Mouse (Mus musculus) cerebellum, postnatal 25 days (tissue): Measurements from ENCODE around the gene Patl2.
"Not testable (repeated sequence)": the region's sequence is repeated elsewhere in the genome, so short reads cannot be mapped to it uniquely, and the experiment has no call there.

Source experiments
- DNase-seq, 2 experiments: peaks; one replicate each; pipeline ENCODE4 v3.0.0; 2021; ENCODE audit warnings: mixed read lengths in 2 of 2

Gene Patl2

GRCm38 (mm10) chr2:122186106-122186505 lies at the start of gene Patl2, which contains the start of gene Terb2:
Gene Patl2 (minus strand): TSS chr2:122186189.
Gene Terb2 (plus strand): TSS chr2:122186272.
- DNase-seq, result no peak

- no peak for DNase-seq
Measured at GRCm38 (mm10) chr2:122235425-122235824, 49.4 kb upstream of the Patl2 start.

DNA sequence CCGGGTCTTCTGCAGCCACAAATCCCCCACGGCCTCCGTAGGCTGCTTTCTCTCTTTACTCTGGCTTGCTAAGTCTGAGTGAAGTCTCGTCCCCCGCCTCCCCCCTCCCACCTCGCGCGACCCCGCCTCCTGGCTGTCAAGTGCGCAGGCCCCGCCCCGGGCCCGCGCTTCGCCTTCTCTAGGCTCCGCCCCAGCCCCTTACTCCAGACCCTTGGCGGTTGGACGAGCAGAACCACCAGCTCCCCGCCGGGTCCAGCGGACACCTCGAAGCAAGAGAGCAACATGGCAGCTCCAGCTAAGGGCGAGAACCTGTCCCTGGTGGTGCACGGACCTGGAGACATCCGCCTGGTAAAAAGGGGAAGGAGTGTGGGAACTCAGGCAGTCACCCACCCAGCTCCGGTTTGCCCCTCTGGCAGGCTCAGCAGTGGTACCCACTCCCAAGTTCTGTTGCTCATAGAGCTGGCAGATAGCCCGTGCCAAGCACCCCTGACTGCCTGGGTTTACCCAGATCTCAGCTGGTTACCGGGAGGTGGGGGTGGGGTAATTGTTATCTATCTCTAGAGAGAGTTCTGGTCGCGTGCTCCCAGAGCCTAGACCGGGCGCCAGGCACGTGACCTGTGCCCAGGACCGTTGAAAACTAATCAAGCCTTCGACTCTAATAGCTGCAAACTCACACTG lies 48.8 kb upstream of the Patl2 start, which contains the start of gene Sord:
Gene Sord, plus strand, starts transcription at position 139 of the 678 bp plus-strand sequence.
- peak; percentile 78 to 86 for DNase-seq

GRCm38 (mm10) chr2:122233759-122234557 lies 48.0 kb upstream of the Patl2 start:
- DNase-seq, result peak; percentile 48 to 49

DNA sequence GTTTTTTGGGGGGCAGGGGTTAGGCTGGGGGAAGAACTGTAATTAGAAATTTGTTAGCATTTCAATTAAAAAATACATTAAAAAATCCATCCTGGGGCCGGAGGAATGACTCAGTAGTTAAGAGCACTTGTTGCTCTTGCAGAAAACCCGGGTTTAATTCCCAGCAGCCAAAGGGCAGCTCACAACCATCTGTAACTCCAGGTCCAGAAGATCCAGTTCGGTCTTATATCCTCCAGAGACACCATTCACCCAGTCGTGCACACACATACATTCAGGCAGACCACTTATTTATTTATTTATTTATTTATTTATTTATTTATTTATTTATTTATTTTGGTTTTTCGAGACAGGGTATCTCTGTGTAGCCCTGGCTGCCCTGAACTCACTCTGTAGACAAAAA lies 47.4 kb upstream of the Patl2 start:
- no peak for DNase-seq

DNA sequence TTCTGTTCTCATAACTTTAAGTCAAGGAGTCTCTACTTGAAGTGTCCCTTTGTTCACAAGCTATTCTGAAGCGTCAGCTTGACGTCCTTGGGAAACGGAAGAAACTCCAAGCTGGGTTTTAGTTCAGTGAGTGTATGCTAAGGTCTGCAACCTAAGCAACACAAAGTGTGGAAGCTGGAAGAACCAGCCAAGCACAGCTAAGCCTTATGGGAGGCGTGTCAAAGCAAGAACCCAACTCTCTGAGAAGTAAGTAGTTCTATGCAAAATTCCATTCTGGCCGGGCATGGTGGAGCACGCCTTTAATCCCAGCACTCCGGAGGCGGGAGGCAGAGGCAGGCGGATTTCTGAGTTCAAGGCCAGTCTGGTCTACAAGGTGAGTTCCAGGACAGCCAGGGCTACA lies 45.6 kb upstream of the Patl2 start:
- DNase-seq, result no peak

DNA sequence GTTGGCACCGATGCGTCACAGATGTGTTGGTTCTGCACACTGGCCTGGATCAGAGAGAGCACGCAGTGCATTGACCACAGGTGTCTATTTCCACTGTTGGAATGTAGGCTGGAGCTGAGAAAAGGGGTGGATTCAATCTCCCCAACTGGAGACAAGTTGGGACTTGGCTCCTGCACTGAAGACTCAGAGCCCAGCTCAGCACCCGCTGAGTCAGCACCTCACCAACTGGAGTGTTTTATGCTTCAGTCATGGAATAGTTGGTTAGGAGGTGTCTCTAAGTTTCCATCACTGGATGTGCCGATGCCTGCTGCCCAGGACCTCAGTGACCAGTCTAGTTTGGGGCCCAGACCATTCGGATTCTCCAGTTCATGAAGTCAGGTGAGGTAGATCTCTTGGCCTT lies 44.4 kb upstream of the Patl2 start:
- no peak for DNase-seq

- DNase-seq, result no peak
Measured at GRCm38 (mm10) chr2:122223654-122224053, 37.7 kb upstream of the Patl2 start.

- no peak for DNase-seq
Measured at GRCm38 (mm10) chr2:122222272-122222671, 36.3 kb upstream of the Patl2 start.

- no peak for DNase-seq
Measured at GRCm38 (mm10) chr2:122221798-122222197, 35.8 kb upstream of the Patl2 start.

DNA sequence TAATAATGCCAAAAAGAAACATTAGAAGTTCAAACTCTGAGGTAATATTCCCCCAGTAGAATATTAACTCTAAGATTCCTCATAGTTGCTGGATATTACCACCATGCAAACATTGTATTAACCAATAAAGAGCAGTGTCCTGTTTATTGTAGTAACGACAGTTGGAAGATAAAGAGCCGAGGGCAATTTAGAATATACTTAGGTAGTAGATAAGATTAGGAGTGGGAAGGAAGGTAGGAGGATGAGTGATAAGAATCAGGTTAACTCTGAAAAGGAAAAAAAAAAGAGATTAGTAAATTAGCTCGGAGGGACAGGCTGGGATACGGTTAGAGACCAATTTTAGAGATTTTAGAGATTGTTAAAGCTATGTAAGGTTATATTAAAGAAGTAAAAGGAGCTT lies 35.4 kb upstream of the Patl2 start:
- DNase-seq, result no peak

GRCm38 (mm10) chr2:122218234-122218633 lies 32.2 kb upstream of the Patl2 start:
- DNase-seq, result no peak

DNA sequence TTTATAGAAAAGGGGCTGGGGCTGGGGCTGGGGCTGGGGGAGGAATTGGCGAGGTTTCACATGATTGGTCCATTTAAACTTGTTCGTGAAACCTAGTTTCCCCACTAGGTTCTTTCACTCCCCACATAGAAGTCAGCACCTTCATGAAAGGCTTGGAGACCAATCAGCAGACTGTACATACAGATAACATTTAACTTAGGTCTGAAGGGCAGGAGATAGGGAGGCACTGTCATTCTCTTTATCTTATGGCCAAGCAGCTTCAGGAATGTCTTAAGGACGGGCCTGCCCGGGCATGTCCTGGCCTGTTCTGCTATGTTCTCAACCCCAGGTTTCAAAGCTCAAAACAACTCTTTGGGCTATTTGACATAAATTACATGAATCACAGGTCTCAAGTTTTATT lies 31.1 kb upstream of the Patl2 start:
- DNase-seq, result not testable (repeated sequence)

GRCm38 (mm10) chr2:122210534-122211228 lies 24.7 kb upstream of the Patl2 start:
- no peak for DNase-seq

DNA sequence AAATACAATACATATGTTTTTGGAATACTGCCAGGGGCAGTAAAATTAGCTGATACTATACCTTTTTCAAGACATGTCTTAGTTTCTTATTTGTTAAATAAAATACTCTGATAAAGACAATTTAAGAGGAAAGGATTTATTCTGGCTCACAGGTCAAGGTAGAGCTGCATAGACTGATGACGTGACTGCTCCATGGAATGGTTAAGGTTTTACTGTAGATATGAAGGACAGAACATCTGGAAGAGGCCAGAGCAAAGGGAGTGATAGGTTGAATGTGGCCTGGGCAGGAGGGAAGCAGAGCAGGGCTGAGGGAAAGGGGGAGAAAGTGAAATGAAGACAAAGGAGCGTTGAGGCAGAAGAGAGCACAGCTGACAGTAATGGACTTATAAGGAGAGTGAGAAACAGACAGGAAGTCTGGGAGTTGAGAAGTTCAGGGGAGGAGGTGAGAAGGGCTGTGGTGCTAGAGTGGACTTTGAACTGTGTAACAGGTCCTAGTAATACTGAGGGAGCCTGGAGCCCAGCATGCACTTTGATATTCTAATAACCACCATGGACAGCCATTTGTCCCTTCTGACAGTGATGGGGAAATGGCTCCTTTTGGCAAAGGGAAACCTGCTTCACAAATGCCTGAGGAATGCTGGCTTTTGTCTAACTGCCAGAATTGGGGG lies 20.6 kb upstream of the Patl2 start:
- DNase-seq, result no peak

- DNase-seq, result no peak
Measured at GRCm38 (mm10) chr2:122201501-122201900, 15.5 kb upstream of the Patl2 start.

DNA sequence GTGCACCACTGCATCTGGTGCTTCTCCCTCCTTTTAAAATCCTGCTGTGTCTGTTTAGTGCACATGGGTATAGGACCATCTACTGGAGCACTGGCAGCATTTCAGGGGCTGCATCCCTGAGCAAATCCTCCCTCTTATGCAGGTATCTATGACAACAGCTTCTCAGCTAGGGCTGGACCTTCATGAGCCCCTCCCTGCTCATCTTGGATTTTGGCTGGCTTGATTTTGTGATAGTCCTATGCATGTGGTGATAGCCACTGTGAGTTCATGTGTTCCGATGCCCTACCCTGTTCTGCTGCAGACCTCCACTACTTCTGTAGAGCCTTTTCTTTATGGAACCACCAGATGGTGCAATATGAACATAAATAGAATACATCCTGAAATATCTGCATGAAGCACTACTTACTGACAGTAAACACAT lies 8.5 kb upstream of the Patl2 start:
- DNase-seq, result peak; percentile 6 to 9

DNA sequence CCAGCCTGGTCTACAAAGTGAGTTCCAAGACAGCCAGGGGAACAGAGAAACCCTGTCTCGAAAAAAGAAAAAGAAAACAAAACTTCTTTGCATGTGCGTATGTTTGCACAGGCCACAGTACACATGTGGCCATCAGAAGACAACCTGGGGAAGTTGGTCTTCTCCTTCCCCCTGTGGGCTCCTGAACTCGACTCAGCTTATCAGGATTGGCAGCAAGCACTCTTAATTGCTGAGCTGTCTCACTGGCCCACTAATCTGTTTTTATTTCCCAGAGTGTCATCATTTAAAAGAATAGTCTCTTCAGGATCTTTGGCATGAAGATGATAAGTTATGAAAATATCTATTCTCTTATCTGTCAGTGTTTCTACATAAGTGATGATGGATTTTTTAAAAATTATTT lies 5.9 kb upstream of the Patl2 start:
- no peak for DNase-seq

DNA sequence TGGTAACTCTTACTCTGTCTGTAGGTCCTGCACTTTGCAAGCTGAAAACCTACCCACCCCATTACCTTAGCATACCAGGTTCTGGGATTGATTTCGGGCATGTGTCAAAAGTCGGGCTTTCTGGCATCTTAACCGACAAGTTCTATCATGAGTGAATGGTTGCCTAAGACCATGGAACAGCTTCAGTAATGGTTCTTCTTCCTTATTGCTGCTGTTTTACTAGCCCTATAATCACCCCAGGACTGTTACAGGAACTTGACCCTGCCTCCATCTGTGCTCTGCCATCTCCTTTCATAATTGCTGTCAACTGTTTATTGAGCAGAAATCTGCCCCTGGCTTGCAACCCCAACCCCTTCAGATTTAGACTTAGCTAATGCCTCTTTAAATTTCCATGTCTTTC lies 762 bp upstream of the Patl2 start:
- DNase-seq, result no peak

DNA sequence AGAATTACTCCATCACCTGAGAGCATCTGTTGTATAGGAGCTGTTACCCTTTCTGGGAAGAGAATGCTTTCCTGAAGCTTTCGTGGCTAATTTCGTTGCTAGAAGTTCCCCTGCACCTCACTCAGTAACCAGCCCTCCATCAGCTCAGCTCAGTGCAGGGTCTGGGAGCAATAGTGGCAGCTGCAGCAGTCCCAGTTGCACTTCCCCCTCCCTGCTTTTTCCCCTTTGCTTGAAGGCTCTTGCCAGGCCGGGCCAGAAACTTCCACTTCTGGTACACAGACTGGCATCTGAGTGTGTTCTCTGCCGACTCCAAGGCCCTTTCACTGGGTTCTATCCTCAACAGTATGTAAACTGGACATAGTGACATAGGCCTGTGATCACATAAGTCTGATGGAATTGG lies 903 bp downstream of the Patl2 start:
- no peak for DNase-seq

- no peak for DNase-seq
Measured at GRCm38 (mm10) chr2:122180051-122180822, 5.8 kb downstream of the Patl2 start.

DNA sequence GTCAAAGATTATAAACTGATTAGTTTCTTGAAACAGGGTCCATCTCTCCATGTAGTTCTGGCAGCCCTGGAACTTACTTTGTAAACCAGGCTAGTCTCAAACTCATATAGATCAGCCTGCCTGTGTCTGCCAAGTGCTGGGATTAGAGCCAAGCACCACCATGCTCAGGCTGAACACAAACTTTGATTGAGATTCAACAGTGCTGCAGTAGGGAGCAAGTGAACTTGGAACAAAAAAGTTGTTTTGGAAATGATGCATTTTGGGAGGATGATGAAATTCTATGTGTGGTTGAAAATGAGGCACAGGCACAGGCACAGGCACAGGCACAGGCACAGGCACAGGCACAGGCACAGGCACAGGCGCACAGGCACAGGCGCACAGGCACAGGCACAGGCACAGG lies 13.8 kb downstream of the Patl2 start:
- no peak for DNase-seq
